Mouse (Mus musculus) thymus, adult 18-20 months (tissue): ENCODE results near the gene Chaf1a.
"Not testable (repeated sequence)": the region's sequence is repeated elsewhere in the genome, so short reads cannot be mapped to it uniquely, and the experiment has no call there.

Experiments used
- DNase-seq, 2 experiments: peaks; one replicate each; pipeline ENCODE4 v3.0.0; 2022; ENCODE audit warnings: mixed read lengths in 2 of 2

Gene Chaf1a

GRCm38 (mm10) chr17:56039345-56039744 lies 894 bp upstream of the Chaf1a start:
- DNase-seq = no peak

- DNase-seq = no peak
These were observed 571 bp downstream of the Chaf1a start for GRCm38 (mm10) chr17:56040857-56041163.

GRCm38 (mm10) chr17:56051369-56051768 lies 11.1 kb downstream of the Chaf1a start:
- no peak for DNase-seq

- DNase-seq = no peak
These were observed 14.7 kb downstream of the Chaf1a start for GRCm38 (mm10) chr17:56054938-56055337.

GRCm38 (mm10) chr17:56055945-56056678 lies 15.9 kb downstream of the Chaf1a start:
- no peak for DNase-seq

GRCm38 (mm10) chr17:56057381-56058120 lies 17.3 kb downstream of the Chaf1a start:
- DNase-seq = no peak

- no peak for DNase-seq
These were observed 21.8 kb downstream of the Chaf1a start for GRCm38 (mm10) chr17:56062081-56062480.

- not testable (repeated sequence) for DNase-seq
These were observed 25.5 kb downstream of the Chaf1a start for GRCm38 (mm10) chr17:56065715-56066114.

- no peak for DNase-seq
These were observed 26.2 kb downstream of the Chaf1a start for GRCm38 (mm10) chr17:56066451-56066850.

GRCm38 (mm10) chr17:56069066-56069465 lies 28.8 kb downstream of the Chaf1a start:
- no peak for DNase-seq

GRCm38 (mm10) chr17:56071126-56071525 lies 30.9 kb downstream of the Chaf1a start:
- no peak for DNase-seq

- DNase-seq = no peak
These were observed 32.0 kb downstream of the Chaf1a start for GRCm38 (mm10) chr17:56072243-56072642.

- DNase-seq = peak in 1 of 2 experiments; percentile 64
These were observed 34.0 kb downstream of the Chaf1a start for GRCm38 (mm10) chr17:56074097-56074826.

- DNase-seq = peak; percentile 95 to 96
These were observed 34.6 kb downstream of the Chaf1a start, which contains the start of gene Ubxn6 for GRCm38 (mm10) chr17:56074827-56075208. Gene Ubxn6 (minus strand): TSS chr17:56075028.

- no peak for DNase-seq
These were observed 37.3 kb downstream of the Chaf1a start for GRCm38 (mm10) chr17:56077523-56077922.

- peak in 1 of 2 experiments; percentile 42 for DNase-seq
These were observed 38.1 kb downstream of the Chaf1a start for GRCm38 (mm10) chr17:56078361-56078760.

- peak; percentile 100 for DNase-seq
These were observed 38.9 kb downstream of the Chaf1a start, which contains the start of gene Hdgfl2 for GRCm38 (mm10) chr17:56078880-56079795. Gene Hdgfl2 (plus strand): TSS chr17:56079634.

- DNase-seq = peak in 1 of 2 experiments; percentile 35
These were observed 39.7 kb downstream of the Chaf1a start for GRCm38 (mm10) chr17:56079921-56080320.

GRCm38 (mm10) chr17:56080781-56081585 lies 40.7 kb downstream of the Chaf1a start:
- DNase-seq = no peak

- DNase-seq = no peak
These were observed 52.1 kb downstream of the Chaf1a start for GRCm38 (mm10) chr17:56092312-56092711.

GRCm38 (mm10) chr17:56092794-56093193 lies 52.6 kb downstream of the Chaf1a start:
- DNase-seq = no peak
